Mouse (Mus musculus) CH12.LX (cell line): ENCODE results near the gene Mettl7a2.
"Not testable (repeated sequence)": the region's sequence is repeated elsewhere in the genome, so short reads cannot be mapped to it uniquely, and the experiment has no call there.

ENCODE experiments used
- CTCF ChIP-seq, 2 experiments: IDR thresholded peaks in 1 of 2; conservative IDR thresholded peaks in 1 of 2; 2 replicates each; pipeline ENCODE4 v1.5.1; 2011 to 2012; ENCODE audit warnings: low read depth in 2 of 2, low read length in 2 of 2, improper control_type of control experiment in 1 of 2, inconsistent platforms in 1 of 2, mild to moderate bottlenecking in 1 of 2, moderate library complexity in 1 of 2
- NRF1 ChIP-seq: IDR thresholded peaks from 2 replicates; pipeline ENCODE4 v1.6.1; 2014; ENCODE audit warnings: low read depth, mild to moderate bottlenecking, inconsistent platforms, low read length, improper control_type of control experiment, moderate library complexity
- TBP ChIP-seq: conservative IDR thresholded peaks from 2 replicates; pipeline ENCODE4 v1.6.1; 2011; ENCODE audit warnings: low read depth, low read length, improper control_type of control experiment
- USF1 ChIP-seq: IDR thresholded peaks from 2 replicates; pipeline ENCODE4 v1.6.1; 2014; ENCODE audit warnings: low read depth, mild to moderate bottlenecking, inconsistent platforms, low read length, improper control_type of control experiment

DNA sequence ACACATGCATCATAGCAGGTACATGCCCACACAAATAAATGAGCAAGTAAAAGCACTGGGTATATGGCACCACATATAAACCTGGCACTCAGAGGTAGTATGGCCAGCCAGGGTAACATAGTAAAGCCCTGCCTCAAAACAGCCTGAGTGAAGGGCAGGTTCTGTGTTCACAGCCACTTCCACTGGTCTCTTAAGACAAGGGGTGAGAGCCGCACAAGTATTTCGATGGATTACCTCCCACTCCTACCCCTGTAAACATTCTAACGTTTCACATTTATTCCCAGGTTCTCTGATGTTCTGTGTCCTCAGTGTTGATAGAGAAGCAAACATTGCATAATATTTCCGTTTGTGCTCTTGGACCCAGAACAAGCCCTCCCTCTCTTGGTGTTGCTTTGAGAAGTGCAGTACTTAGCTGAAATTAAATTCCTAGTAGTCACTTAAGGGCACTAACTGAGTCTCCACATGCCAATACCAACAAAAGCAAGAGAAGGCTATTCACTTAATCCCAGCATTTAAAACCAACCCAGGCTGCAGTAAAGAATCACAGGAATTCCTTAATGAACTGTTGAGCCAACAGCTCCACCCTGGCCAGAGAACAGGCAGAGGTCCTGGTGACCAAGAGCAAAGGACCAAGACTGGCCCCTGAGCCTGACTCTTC lies 34.9 kb upstream of the Mettl7a2 start:
- not testable (repeated sequence) for TF ChIP-seq CTCF (conservative IDR thresholded peaks at IDR 0.05 in 1 of 2, IDR thresholded peaks at IDR 0.05 in 1 of 2; ENCODE audit: low read depth in 2 of 2, low read length in 2 of 2); USF1; NRF1; TBP
